Mouse (Mus musculus) liver, embryonic 15.5 days (tissue): ENCODE measurements around the gene Taf6l. TPM values are rescaled to one million over a fixed set of nuclear protein-coding genes. Genes with fewer than 3 reads are reported as not detected.

Source experiments
- ATAC-seq: fragments of 200-750 bp; cut with Nextera tagmentation; 2 replicates; pipeline ENCODE4 v1.8.0; 2017; ENCODE audit warnings: moderate number of reproducible peaks, mild to moderate bottlenecking, moderate library complexity; ENCODE audit not compliant: insufficient read depth
- H3K27ac ChIP-seq: fragments of 300-500 bp; sonication (generic); replicated peaks from 2 replicates; pipeline ENCODE4 v1.5.1; 2015; ENCODE audit warnings: mild to moderate bottlenecking, inconsistent platforms
- H3K27me3 ChIP-seq: fragments of 300-500 bp; sonication (generic); 2 replicates; pipeline ENCODE4 v1.6.1; 2015; ENCODE audit warnings: mild to moderate bottlenecking, inconsistent platforms
- H3K36me3 ChIP-seq: fragments of 300-500 bp; sonication (generic); replicated peaks from 2 replicates; pipeline ENCODE4 v1.6.1; 2015; ENCODE audit warnings: moderate library complexity, mild to moderate bottlenecking, inconsistent platforms
- H3K4me1 ChIP-seq: fragments of 300-500 bp; sonication (generic); replicated peaks from 2 replicates; pipeline ENCODE4 v1.6.1; 2015; ENCODE audit warnings: inconsistent platforms
- H3K4me2 ChIP-seq: fragments of 300-500 bp; sonication (generic); 2 replicates; pipeline ENCODE4 v1.6.1; 2015; ENCODE audit warnings: moderate library complexity, mild to moderate bottlenecking, inconsistent platforms
- H3K4me3 ChIP-seq: fragments of 300-500 bp; sonication (generic); replicated peaks from 2 replicates; pipeline ENCODE4 v1.5.1; 2015; ENCODE audit warnings: mild to moderate bottlenecking, inconsistent platforms
- H3K9ac ChIP-seq: fragments of 300-500 bp; sonication (generic); 2 replicates; pipeline ENCODE4 v1.6.1; 2015; ENCODE audit warnings: moderate library complexity, mild to moderate bottlenecking, inconsistent platforms
- H3K9me3 ChIP-seq: fragments of 300-500 bp; sonication (generic); replicated peaks from 2 replicates; pipeline ENCODE4 v1.6.1; 2016; ENCODE audit warnings: inconsistent platforms
- WGBS: fragments of 180-500 bp; shearing (Covaris S2); methylation state at CpG from one replicate; pipeline ENCODE4 v1.1.7; 2015; ENCODE audit warnings: mixed read lengths; ENCODE audit not compliant: insufficient replicate concordance; 5-methylcytosine and 5-hydroxymethylcytosine counted together
- polyA plus RNA-seq: library from polyadenylated mRNA; unstranded; fragments of >200 nt; fragmentation: Nextera tagmentation; extraction: Ambion mirVana; gene quantifications from 2 replicates; pipeline ENCODE4 v1.2.1, GENCODE M21; 2015

Gene Taf6l
- polyA plus RNA-seq, 1 experiment from 2014 or later, result 13.2 TPM

DNA sequence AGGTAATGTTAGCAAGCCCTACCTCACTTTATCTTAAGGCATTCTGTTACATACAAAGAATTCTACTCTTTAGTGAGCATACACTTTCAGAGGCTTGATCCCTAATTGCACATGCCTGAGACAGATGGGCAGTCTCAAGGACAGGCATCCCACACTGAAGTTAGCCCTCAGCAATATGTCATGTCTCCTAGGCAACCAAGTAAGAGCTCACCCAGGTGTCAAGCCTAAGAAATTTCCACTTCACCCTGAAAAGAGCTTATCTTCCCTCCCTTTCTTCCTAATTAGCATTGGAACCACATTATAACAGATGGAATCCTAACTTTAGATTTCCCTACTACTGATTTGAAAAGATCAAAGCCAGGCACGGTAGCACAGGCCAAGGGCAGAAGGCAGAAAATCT is 3.0 kb upstream of the Taf6l start:
- no peak for ATAC-seq

DNA sequence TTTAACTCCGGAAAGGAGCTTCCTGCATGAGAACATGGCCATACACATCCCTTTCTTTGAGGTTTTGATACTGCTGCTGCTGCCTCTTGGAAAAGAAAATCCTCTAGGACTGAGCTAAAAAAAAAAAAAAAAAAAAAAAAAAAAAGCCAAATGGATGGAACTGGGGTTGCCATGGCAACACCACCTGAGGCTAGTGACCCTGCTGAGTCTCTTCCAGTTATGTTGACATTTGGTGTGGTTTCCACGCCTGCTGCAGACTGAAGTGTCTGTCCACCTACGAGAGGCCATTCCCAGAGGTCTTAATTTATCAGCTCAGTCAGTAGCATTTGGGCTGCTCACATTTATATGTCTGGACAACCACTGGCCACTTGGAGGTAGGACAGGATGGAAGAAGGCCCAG is 2.3 kb upstream of the Taf6l start:
- H3K9ac ChIP-seq, result no peak overlapping the region
- no peaks in the 10 kb centered on the region for H3K9me3 ChIP-seq
- H3K4me3 ChIP-seq, result no peak overlapping the region
- ATAC-seq, result no peak
- no peak overlapping the region for H3K27ac ChIP-seq
- H3K27me3 ChIP-seq, result no peaks in the 10 kb centered on the region
- peaks cover 24% of the 10 kb centered on the region for H3K4me1 ChIP-seq
- no peak overlapping the region for H3K4me2 ChIP-seq
- WGBS, result 48% methylated on average over 3 of the region's 3 CpGs
- H3K36me3 ChIP-seq, result peaks cover 22% of the 10 kb centered on the region

More for the DNA sequence above, 3.0 kb upstream of the Taf6l start:
- H3K27me3 ChIP-seq, result no peaks in the 10 kb centered on the region
- no peaks in the 10 kb centered on the region for H3K9me3 ChIP-seq
- H3K4me2 ChIP-seq, result no peak overlapping the region
- no peak overlapping the region for H3K27ac ChIP-seq
- 75% methylated on average over 1 of the region's 1 CpGs for WGBS
- peaks cover 25% of the 10 kb centered on the region for H3K36me3 ChIP-seq
- no peak overlapping the region for H3K9ac ChIP-seq
- no peak overlapping the region for H3K4me3 ChIP-seq
- H3K4me1 ChIP-seq, result peaks cover 24% of the 10 kb centered on the region

DNA sequence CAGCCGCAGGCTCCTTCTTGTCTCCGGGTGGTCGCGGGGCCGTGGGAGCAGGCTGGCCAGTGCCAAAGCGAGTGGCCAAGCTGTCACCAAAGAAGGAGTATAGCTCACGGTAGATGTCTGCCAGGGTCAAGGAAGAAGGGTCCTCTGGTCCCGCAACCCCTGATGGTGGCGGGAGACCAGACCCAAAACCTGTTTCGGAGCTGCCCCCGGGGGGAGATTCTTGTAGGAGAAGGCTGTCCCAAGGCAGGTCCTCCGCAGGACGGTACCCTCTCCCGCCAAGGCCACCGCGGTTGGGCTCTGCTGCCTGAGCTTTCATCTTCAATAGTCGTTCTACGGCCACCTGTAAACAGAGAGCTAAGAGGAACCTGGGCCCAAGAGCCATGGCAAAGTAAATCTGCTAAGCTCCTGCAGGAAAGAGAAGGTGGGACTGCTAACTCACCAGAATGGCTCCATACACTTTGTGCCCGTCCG is 11.2 kb downstream of the Taf6l start:
- Histone ChIP-seq H3K4me3 (peak overlapping the region; percentile 88), H3K9me3 (no peaks in the 10 kb centered on the region), H3K36me3 (peaks cover 41% of the 10 kb centered on the region), H3K4me2 (peak overlapping the region; percentile 92), H3K27me3 (no peaks in the 10 kb centered on the region), H3K27ac (peak overlapping the region; percentile 99), H3K4me1 (peaks cover 51% of the 10 kb centered on the region), H3K9ac (peak overlapping the region; percentile 97)
- ATAC-seq, result no peak
- 3% methylated on average over 20 of the region's 20 CpGs for WGBS

DNA sequence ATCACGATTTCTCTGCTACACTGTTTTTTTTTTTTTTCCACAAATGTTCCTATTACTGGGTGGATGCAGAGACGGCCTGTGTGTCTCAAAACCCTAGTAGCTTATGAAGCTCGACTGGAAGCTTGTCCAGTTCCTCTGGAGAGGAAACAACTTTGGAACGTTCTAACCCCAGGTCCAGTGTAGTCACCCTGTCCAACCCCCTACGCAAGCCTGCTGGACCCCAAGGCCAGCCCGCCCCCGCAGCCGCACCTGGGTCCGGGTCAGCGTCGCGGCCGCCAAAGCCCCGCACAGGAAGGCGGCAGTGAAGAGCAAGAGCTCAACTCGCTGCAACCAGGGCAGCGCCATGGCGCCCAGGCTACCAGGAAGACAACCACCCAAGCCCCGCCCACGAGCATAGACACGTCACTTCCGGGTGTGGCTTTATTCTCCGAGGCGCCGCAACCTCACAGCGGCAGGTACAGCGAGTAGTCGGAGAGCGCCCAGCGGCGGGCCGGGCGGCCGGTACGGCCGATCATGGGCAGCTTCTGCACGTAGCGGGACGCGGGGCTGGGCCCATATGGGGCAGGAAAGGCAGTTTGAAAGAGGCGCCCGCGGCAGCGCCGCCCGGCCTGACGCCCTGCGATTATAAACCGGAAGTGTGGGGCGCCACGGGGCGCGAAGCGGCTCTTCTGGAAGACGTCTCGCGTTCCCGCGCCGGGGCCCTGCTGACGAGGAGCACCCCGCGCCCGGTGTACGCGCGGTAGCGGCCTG is 12.0 kb downstream of the Taf6l start, which contains the start of gene Tmem179b:
Tmem179b (minus strand) TSS at position 382 of the 750 bp plus-strand sequence.
- Histone ChIP-seq H3K27ac (peak within 1 kb of the TSS; percentile 99), H3K4me1 (peaks cover 51% of the 10 kb centered on the region), H3K4me3 (peak within 1 kb of the TSS; percentile 88), H3K9ac (peak within 1 kb of the TSS; percentile 97), H3K9me3 (no peaks in the 10 kb centered on the region), H3K36me3 (peaks cover 44% of the 10 kb centered on the region), H3K27me3 (no peaks in the 10 kb centered on the region), H3K4me2 (peak within 1 kb of the TSS; percentile 92)
- under 1% methylated on average over 68 of the region's 68 CpGs for WGBS
- ATAC-seq, result peak; percentile 88

DNA sequence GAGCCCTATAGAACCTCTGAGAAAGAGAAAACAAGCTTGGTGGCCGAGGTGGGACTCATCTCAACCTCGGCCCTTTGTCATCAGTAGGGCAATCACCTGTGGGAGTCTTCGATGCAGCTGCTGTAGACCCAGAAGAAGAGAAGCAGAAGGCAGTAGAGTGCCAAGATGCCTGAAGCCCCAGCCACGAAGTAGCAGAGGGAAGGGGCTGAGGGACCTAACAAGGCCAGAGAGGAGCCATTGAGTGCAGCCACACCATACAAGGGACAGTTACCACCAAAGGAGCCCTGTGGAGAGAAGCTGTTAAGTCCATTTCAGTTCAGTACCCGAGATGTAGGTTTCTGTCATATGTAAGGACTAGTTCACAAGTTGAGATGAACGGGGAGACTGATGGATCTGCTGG is 12.8 kb downstream of the Taf6l start:
- H3K27ac ChIP-seq, result peak overlapping the region; percentile 99
- peaks cover 51% of the 10 kb centered on the region for H3K4me1 ChIP-seq
- no peak for ATAC-seq
- H3K4me2 ChIP-seq, result peak overlapping the region; percentile 92
- H3K27me3 ChIP-seq, result no peaks in the 10 kb centered on the region
- peak overlapping the region; percentile 88 for H3K4me3 ChIP-seq
- H3K9me3 ChIP-seq, result no peaks in the 10 kb centered on the region
- H3K36me3 ChIP-seq, result peaks cover 48% of the 10 kb centered on the region
- H3K9ac ChIP-seq, result peak overlapping the region; percentile 97
- 24% methylated on average over 6 of the region's 6 CpGs for WGBS

DNA sequence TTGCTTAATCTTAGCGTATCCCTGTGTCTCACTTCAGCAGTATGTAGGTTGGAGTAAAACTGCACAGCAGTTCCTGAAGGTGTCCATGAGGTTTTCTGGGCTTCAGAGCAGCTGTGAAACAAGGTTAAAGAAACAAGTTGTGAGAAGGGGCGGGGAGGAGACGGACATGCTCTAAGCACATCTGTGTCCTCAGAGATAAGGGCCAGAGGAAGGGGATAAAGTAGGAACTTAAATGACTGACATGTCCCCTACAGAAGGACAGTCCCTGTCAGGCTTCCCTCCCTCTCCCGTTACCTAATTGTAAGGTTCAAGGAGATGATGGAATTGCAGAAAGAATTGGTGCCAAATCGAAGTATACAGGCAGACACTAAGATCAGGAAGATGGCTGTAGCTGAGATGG is 13.2 kb downstream of the Taf6l start:
- Histone ChIP-seq H3K4me3 (peak overlapping the region; percentile 88), H3K9me3 (no peaks in the 10 kb centered on the region), H3K27me3 (no peaks in the 10 kb centered on the region), H3K27ac (peak overlapping the region; percentile 99), H3K4me2 (peak overlapping the region; percentile 92), H3K4me1 (peaks cover 51% of the 10 kb centered on the region), H3K36me3 (peaks cover 48% of the 10 kb centered on the region), H3K9ac (peak overlapping the region; percentile 97)
- ATAC-seq, result peak; percentile 52
- 22% methylated on average over 5 of the region's 5 CpGs for WGBS

DNA sequence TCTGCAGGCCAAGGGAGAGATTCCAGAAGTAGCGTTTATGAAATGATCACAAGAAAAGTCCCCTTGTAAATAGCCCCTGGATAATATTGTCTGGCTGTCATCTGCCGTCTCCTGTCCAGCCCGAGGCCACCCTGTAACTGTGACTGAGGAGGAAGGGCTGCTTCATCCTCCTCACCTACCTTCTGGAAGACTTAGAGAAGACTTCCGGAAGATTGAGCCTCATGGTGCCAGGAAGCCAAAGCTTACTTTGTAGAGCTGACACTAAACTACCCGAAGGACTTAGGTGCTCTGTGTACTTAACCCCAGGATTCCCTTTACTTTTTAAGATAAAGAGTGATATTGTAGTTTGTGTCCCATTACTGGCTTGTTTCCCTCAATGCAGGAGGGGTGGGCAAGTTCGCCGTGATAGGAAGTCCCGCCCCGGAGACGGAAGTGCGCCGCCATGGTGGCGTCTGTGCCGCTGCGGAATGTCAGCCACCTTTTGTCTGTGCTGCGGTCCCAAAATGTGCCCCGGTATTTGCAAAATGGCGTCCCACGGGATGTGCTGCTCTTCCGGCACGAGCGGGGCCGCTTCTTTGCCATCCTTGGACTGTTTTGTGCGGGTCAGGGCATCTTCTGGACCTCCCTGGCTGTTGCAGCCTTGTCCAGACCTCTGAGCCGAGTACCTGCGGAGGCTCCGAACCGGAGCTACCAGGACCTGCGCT is 15.5 kb downstream of the Taf6l start, which contains the start of gene Tmem223:
Tmem223 (plus strand) TSS at position 430 of the 704 bp plus-strand sequence.
- H3K27ac ChIP-seq, result peak within 1 kb of the TSS; percentile 85
- peak within 1 kb of the TSS; percentile 92 for H3K4me2 ChIP-seq
- 13% methylated on average over 29 of the region's 29 CpGs for WGBS
- no peaks in the 10 kb centered on the region for H3K9me3 ChIP-seq
- H3K36me3 ChIP-seq, result peaks cover 69% of the 10 kb centered on the region
- H3K9ac ChIP-seq, result peak within 1 kb of the TSS; percentile 81
- H3K4me3 ChIP-seq, result peak within 1 kb of the TSS; percentile 80
- ATAC-seq, result no peak
- H3K27me3 ChIP-seq, result no peaks in the 10 kb centered on the region
- peaks cover 41% of the 10 kb centered on the region for H3K4me1 ChIP-seq

DNA sequence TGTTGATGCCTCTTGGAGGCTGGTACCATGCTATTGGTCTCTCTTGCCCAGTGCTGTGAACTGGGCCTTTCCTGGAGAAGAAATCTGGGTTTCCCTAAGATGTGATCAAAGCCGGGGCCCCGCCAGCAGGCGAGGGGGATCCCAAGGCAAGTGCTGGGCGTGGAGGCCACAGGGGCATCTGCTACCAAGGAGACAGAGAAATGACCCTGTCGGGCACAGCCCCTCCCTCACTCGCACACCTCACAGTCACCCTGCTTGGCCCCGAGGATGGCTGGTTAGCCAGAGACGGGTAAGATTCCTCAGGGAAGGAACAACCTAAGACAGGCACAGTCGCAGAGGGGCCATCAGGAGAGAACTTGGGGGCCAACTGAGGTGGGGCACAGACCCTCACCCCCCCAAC is 20.7 kb downstream of the Taf6l start:
- H3K4me3 ChIP-seq, result no peak overlapping the region
- ATAC-seq, result no peak
- H3K4me1 ChIP-seq, result peaks cover 6% of the 10 kb centered on the region
- no peak overlapping the region for H3K4me2 ChIP-seq
- peaks cover 96% of the 10 kb centered on the region for H3K36me3 ChIP-seq
- H3K27me3 ChIP-seq, result no peaks in the 10 kb centered on the region
- no peak overlapping the region for H3K27ac ChIP-seq
- H3K9me3 ChIP-seq, result no peaks in the 10 kb centered on the region
- H3K9ac ChIP-seq, result no peak overlapping the region
- WGBS, result 87% methylated on average over 9 of the region's 9 CpGs

DNA sequence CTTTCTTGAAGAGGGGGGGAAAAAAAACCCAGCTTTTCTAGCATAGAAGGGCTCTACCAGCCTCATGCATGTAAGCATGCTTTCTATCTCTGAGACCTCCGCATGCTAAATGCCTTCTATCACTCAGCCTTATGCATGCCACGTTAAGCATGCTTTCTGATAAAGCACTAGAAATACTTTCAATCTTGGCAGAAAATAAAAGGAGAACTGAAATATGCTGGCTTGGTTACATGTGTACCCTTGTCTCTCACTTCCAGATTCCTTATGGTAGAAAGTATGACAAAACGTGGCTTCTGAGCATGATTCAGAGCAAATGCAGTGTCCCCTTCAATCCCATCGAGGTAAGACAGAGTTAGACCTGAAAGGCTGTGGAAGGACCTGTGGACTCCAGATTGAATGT is 22.9 kb downstream of the Taf6l start:
- WGBS, result 74% methylated on average over 4 of the region's 4 CpGs
- H3K36me3 ChIP-seq, result peaks cover 79% of the 10 kb centered on the region
- H3K4me1 ChIP-seq, result peaks cover 17% of the 10 kb centered on the region
- H3K9me3 ChIP-seq, result no peaks in the 10 kb centered on the region
- no peak overlapping the region for H3K4me3 ChIP-seq
- H3K27me3 ChIP-seq, result no peaks in the 10 kb centered on the region
- H3K9ac ChIP-seq, result no peak overlapping the region
- no peak overlapping the region for H3K27ac ChIP-seq
- ATAC-seq, result no peak
- H3K4me2 ChIP-seq, result no peak overlapping the region

DNA sequence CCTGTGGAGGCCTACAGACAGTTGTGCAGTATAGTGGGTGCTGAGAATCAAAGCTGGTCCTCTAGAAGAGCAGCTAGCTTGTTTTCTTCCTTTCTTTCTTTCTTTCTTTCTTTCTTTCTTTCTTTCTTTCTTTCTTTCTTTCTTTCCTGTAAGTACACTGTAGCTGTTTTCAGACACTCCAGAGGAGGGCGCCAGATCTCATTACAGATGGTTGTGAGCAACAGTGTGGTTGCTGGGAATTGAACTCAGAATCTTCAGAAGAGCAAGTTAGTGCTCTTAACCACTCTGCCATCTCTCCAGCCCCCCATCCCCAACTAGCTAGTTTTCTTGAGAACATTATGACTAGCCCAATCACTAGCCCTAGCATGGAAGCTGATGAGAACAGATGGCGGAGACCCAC is 25.5 kb downstream of the Taf6l start:
- Histone ChIP-seq H3K27me3 (no peaks in the 10 kb centered on the region), H3K36me3 (peaks cover 54% of the 10 kb centered on the region), H3K9me3 (no peaks in the 10 kb centered on the region), H3K4me3 (no peak overlapping the region), H3K9ac (no peak overlapping the region), H3K4me1 (peaks cover 29% of the 10 kb centered on the region), H3K4me2 (no peak overlapping the region), H3K27ac (no peak overlapping the region)
- WGBS, result 84% methylated on average over 2 of the region's 2 CpGs
- ATAC-seq, result no peak

DNA sequence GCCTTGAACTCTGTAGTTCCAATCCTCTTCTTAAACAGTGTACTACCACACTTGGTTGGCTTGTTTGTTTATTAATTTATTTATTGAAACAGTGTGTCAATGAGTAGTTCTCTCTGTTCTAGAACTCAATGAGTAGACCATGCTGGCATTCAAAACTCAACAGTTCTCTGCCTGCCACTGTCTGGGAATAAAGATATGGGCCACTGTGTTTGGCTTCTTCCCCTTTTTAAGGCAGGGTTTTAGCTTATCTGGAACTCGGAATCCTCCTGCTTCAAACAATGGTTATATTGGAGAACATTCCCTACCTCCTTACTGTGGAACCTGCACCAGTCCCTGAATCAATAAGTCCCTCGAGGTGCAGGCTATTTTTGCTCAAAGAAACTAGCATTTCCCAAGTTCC is 27.3 kb downstream of the Taf6l start:
- peak overlapping the region; percentile 80 for H3K4me3 ChIP-seq
- H3K27me3 ChIP-seq, result no peaks in the 10 kb centered on the region
- no peaks in the 10 kb centered on the region for H3K9me3 ChIP-seq
- WGBS, result 22% methylated on average over 2 of the region's 2 CpGs
- H3K36me3 ChIP-seq, result peaks cover 52% of the 10 kb centered on the region
- peak overlapping the region; percentile 96; the same call in 1 of the 2 replicates for H3K9ac ChIP-seq
- H3K4me1 ChIP-seq, result peaks cover 38% of the 10 kb centered on the region
- 0 out of 2 replicates have a peak overlapping the region, but pooled peaks have one; percentile 21 for H3K27ac ChIP-seq
- no peak for ATAC-seq
- peak overlapping the region; percentile 81 for H3K4me2 ChIP-seq
